Mouse (Mus musculus): ENCODE measurements around the gene Pdcd7. TPM values are rescaled to one million over a fixed set of nuclear protein-coding genes. Genes with fewer than 3 reads are reported as not detected.

The Pdcd7 gene
- 35.7 and 51.3 TPM in 2 replicates for polyA plus RNA-seq (2012; ENCODE audit: low replicate concordance)

DNA sequence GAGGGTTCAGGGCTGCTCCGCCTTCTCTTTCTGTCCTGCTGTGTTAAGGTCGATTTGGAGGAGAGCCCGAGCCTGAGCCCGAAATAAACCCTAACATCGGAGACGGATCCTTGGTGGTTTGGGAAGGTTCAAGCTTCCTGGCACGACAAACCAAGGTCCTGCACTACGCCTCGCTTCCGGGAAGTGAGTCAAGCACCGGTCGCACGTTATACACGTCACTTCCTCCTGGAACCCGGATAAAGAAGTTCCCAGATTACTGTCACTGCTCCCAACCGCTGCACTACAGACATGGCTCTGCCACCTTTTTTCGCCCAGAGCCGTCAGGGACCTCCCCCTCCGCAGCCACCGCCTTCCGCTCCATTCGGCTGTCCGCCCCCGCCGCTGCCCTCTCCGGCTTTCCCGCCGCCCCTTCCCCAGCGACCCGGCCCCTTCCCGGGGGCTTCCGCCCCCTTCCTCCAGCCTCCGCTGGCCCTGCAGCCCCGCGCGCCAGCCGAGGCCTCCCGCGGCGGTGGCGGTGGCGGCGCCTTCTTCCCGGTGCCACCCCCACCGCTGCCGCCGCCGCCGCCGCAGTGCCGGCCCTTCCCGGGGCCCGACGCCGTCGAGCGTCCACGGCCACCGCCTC is at the start of gene Pdcd7:
Gene Pdcd7 (plus strand): TSS at position 251 of the 622 bp plus-strand sequence.

DNA sequence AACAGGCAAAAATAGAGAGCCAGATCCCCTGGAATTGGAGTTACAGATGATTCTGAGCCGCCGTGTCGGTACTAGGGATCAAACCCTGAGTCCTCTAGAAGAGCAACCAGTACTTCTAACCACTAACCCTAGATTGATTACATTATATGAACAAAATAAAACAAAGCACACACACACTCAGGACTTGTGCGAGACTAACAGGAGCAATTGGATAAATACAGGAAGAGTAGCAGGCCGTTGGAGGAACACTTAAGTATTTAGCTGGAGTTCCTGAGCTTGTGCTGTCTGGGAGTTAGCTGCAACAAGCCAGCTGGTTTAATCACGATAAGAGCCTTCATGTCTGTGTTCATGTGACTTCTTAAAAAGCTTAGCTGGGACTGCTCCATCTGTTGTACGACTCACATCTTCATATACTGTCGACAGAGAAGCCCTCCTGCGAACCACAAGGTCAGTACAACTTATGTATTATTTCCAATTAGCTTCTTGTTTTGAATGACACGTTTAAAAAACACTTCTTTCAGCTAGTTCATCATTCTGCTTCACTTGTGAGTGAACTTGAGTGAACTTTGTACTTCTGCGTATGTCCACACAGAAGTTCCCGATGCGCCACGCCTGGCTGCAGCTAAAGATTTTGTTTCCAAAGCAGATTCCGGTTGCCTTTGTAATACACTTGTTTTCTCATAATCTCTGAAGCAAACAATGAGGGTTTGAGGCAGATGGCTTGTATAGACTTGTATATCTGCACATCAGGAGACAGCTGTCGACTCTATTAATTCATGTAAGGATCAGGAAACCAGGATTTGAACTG is 14.9 kb downstream of the Pdcd7 start, which contains the start of gene Ubap1l:
Gene Ubap1l (plus strand): TSS at position 401 of the 808 bp plus-strand sequence.

DNA sequence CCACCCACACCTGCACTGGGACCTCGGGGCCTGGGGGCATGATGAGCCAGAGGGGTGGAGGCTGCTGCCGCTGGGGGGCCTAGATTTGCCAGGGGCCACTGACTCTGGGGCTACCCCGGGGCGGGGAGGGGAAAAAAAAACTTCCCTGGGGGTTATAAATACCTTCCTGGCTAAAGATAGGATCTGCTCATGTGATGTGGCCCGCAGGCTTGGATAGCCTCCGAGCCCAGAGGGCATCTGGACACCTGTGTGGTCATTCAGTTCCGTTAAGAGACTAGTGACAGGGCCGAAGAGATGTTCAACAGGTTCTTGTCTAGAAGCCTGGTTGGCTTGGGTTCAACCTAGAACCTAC is 45.7 kb downstream of the Pdcd7 start, which contains the start of gene Kbtbd13:
Gene Kbtbd13 (minus strand): TSS at position 40 of the 352 bp plus-strand sequence.

DNA sequence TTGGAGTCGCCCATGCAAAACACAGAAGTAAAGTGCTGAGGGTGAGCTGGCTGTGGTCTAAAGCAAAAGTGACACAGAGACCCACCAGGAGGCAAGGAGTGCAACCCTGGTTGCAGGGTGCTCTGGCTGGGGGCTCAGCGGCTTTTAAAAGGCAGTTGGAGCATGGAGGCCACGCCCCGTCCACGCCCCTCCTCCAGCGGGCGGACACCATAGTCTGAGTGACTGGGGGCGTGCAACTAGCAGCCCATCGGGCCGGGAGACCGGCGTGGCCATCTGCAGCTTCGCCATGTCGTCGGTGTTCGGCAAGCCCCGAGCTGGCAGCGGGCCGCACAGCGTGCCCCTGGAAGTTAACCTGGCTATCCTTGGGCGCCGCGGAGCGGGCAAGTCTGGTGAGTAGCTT is 52.4 kb downstream of the Pdcd7 start, which contains the start of gene Rasl12:
Gene Rasl12 (plus strand): TSS at position 228 of the 400 bp plus-strand sequence.

Other genes with a start within 250 kb of the Pdcd7 start
- 0.06 and 0.25 TPM in 2 replicates for gene Igdcc4, start 244.6 kb upstream of the Pdcd7 start, polyA plus RNA-seq (2012; ENCODE audit: low replicate concordance)
- 0.17 TPM in 1 of 2 replicates, not detected in the other for gene Igdcc3, start 204.9 kb upstream of the Pdcd7 start, polyA plus RNA-seq (2012; ENCODE audit: low replicate concordance)
- 6.9 and 7.6 TPM in 2 replicates for gene Parp16, start 150.8 kb upstream of the Pdcd7 start, polyA plus RNA-seq (2012; ENCODE audit: low replicate concordance)
- 0.13 TPM in 1 of 2 replicates, not detected in the other for gene Cilp, start 80.9 kb upstream of the Pdcd7 start, polyA plus RNA-seq (2012; ENCODE audit: low replicate concordance)
- gene Clpx, start 51.8 kb upstream of the Pdcd7 start, polyA plus RNA-seq (2012; ENCODE audit: low replicate concordance), result 10.6 and 14.9 TPM in 2 replicates
- 0.67 and 1.0 TPM in 2 replicates for gene Ubap1l, start 14.9 kb downstream of the Pdcd7 start, polyA plus RNA-seq (2012; ENCODE audit: low replicate concordance)
- gene Kbtbd13, start 45.5 kb downstream of the Pdcd7 start, polyA plus RNA-seq (2012; ENCODE audit: low replicate concordance), result not detected in 2 replicates
- gene Rasl12, start 52.4 kb downstream of the Pdcd7 start, polyA plus RNA-seq (2012; ENCODE audit: low replicate concordance), result 0.09 and 0.17 TPM in 2 replicates
- not detected in 2 replicates for gene Slc51b, start 76.9 kb downstream of the Pdcd7 start, polyA plus RNA-seq (2012; ENCODE audit: low replicate concordance)
- gene Mtfmt, start 89.7 kb downstream of the Pdcd7 start, polyA plus RNA-seq (2012; ENCODE audit: low replicate concordance), result 8.4 and 8.5 TPM in 2 replicates
- gene Spg21, start 114.8 kb downstream of the Pdcd7 start, polyA plus RNA-seq (2012; ENCODE audit: low replicate concordance), result 20.5 and 26.1 TPM in 2 replicates
- gene Ankdd1a, start 174.1 kb downstream of the Pdcd7 start, polyA plus RNA-seq (2012; ENCODE audit: low replicate concordance), result not detected in 2 replicates
- gene Plekho2, start 233.9 kb downstream of the Pdcd7 start, polyA plus RNA-seq (2012; ENCODE audit: low replicate concordance), result 18.1 and 154 TPM in 2 replicates
- 22.7 and 39.3 TPM in 2 replicates for gene Pif1, start 241.1 kb downstream of the Pdcd7 start, polyA plus RNA-seq (2012; ENCODE audit: low replicate concordance)